Mouse (Mus musculus): ENCODE data around the gene Faxc.

Faxc gene

DNA sequence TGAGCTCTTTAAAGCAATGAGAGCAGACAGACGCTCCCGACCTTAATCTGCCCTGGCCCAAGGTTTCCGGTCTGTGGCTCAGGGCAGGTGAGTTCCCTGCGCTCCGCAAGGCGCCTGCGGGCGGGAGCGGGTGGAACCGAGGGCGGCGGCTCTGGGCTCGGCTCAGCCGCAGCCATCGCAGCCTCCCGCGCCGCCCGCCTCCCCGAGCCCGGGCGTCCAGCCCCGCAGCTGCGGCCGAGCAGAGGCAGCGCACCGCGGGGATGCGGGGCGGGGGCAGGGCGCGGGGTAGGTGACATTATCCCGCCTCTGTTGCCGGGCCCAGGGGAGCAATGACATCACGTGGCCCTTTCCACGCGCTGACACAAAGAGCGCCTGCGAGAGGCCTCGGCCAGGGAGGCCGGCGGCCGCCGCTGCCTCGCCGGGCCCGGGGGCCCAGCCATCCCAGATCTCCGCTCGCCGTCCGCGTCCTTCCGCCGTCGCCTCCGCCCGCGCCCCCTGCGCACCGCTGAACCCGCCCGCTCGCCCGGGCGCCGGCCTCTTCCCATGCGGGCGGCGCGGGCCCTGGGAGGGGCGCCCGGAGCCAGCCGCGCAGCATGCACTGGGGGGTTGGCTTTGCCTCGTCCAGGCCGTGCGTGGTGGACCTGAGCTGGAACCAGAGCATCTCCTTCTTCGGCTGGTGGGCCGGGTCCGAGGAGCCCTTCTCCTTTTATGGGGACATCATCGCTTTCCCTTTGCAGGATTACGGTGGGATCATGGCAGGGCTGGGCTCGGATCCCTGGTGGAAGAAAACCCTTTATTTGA lies at the start of gene Faxc:
TSS of gene Faxc (plus strand) at position 359 of the 801 bp plus-strand sequence.
- DNase-seq (ENCODE audit: low read depth, low spot score): peak; percentile 70

DNA sequence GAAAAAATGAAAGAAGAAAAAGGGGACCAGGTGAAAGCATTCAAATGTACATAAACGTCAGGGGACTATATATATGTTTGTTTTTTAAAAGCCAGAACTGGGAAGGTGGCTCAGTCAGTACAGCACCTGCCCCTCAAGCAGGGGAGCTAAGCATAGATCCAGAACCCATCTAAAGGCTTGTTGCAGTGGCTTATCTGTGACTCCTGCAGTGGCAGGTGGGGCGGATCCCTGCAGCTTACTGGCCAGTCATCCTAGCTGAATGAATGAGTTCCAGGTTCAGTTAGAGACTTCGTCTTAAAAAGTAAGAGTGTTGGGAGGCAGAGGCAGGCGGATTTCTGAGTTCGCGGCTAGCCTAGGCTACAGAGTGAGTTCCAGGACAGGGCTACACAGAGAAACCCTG lies 48.3 kb upstream of the Faxc start:
- no peak for DNase-seq (ENCODE audit: low read depth, low spot score)

- DNase-seq (ENCODE audit: low read depth, low spot score): no peak
Measured at GRCm38 (mm10) chr4:21885831-21886230, 45.3 kb upstream of the Faxc start.

- peak; percentile 6 for DNase-seq (ENCODE audit: low read depth, low spot score)
Measured at GRCm38 (mm10) chr4:21931772-21932630, 872 bp downstream of the Faxc start.

DNA sequence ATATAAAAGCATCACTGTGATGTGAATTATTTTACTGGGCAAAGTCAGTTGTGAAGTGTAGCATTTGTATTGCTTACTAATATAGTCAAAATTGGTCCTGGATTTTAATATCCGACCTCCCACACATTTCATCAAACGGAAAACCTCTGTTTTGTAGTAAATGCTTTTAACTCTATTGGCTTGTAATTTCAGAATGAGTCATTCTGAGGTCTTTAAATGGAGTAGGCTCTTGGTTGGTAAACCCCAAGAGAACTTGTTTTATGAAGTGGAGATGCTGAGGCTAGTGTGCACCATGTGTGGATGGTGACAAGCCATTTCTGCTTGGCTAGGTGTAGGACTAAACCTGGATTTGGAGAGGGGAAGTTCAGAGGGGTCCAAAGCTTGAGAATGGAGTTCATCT lies 4.2 kb downstream of the Faxc start:
- DNase-seq (ENCODE audit: low read depth, low spot score): no peak

GRCm38 (mm10) chr4:21936424-21936823 lies 5.3 kb downstream of the Faxc start:
- no peak for DNase-seq (ENCODE audit: low read depth, low spot score)

- no peak for DNase-seq (ENCODE audit: low read depth, low spot score)
Measured at GRCm38 (mm10) chr4:21937890-21938289, 6.8 kb downstream of the Faxc start.

DNA sequence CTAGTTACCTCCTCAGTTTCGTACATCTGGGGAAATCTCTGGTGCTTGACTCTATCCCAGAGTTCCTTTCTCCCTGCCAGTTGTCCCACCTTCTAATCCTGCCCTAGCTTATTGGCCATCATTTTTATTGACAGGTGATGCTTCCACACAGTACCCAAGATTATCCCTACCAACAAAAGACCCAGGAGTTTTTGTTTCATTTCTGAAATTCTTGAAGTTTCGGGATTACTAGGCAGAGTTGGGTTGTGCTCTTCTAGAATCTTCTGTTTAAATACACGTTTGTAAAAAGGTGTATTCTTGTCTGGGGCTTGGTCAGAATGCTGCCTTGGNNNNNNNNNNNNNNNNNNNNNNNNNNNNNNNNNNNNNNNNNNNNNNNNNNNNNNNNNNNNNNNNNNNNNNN lies 13.5 kb downstream of the Faxc start:
- DNase-seq (ENCODE audit: low read depth, low spot score): no peak

GRCm38 (mm10) chr4:21951444-21951843 lies 20.3 kb downstream of the Faxc start:
- DNase-seq (ENCODE audit: low read depth, low spot score): peak; percentile 34

- no peak for DNase-seq (ENCODE audit: low read depth, low spot score)
Measured at GRCm38 (mm10) chr4:21952255-21952654, 21.1 kb downstream of the Faxc start.

- DNase-seq (ENCODE audit: low read depth, low spot score): peak; percentile 63
Measured at GRCm38 (mm10) chr4:21957570-21958321, 26.6 kb downstream of the Faxc start.

DNA sequence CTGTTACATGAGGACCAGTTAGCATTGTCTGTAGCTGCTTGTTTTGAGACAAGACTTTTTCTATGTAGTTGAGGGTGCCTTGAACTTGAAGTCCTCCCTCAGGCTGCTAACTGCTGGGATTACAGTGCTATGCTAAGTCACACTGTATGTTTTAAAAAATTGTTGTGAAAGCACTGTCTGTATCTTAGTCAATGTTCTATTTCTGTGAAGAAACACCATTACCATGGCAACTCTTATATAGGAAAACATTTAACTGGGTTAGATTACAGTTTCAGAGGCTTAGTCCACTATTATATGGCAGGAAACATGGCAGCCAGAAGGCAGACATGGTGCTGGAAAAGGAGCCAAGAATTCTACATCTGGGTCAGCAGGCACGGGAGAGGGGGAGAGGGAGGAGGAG lies 40.8 kb downstream of the Faxc start:
- DNase-seq (ENCODE audit: low read depth, low spot score): no peak

- DNase-seq (ENCODE audit: low read depth, low spot score): no peak
Measured at GRCm38 (mm10) chr4:21974126-21974525, 43.0 kb downstream of the Faxc start.

GRCm38 (mm10) chr4:21980471-21980870 lies 49.3 kb downstream of the Faxc start:
- DNase-seq (ENCODE audit: low read depth, low spot score): no peak

DNA sequence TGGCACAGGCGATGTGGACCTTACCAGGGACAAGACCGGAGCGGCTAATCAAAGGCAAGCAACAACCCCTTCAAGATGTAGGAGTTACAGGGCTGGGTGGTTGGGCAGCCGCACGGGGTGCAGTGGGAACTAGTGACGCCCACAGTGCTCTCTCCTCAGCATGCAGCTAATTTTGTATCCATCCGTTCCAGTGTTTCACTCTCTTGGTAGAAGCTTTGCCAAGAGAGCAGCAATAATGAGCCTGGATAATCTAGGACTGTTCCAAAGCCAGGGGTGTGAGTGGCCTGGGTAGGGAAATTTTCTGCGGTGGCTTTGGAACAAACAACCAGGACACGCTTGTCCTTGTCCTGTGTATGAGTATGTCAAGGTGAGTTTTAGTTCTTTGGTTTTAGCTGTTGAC lies 51.3 kb downstream of the Faxc start:
- no peak for DNase-seq (ENCODE audit: low read depth, low spot score)

DNA sequence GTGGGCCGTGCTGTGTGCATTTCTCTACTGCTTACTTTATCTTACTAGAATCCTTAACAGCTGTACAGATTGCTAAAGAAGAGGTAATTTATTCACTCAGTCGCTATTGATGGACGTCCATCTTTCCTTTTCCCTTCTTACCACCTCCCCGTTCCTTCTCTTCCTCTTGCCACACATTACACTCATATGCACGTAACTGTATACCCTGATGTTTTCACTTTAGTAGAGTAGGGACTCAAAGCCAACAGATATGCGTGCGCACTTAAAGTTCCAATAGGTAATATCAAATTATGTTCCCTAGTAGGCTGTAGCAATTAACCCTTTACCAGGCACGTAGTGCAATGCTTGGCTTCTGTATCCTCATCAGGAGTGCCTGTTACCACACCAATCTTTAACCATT lies 55.7 kb downstream of the Faxc start:
- no peak for DNase-seq (ENCODE audit: low read depth, low spot score)

GRCm38 (mm10) chr4:21987460-21987859 lies 56.3 kb downstream of the Faxc start:
- no peak for DNase-seq (ENCODE audit: low read depth, low spot score)

DNA sequence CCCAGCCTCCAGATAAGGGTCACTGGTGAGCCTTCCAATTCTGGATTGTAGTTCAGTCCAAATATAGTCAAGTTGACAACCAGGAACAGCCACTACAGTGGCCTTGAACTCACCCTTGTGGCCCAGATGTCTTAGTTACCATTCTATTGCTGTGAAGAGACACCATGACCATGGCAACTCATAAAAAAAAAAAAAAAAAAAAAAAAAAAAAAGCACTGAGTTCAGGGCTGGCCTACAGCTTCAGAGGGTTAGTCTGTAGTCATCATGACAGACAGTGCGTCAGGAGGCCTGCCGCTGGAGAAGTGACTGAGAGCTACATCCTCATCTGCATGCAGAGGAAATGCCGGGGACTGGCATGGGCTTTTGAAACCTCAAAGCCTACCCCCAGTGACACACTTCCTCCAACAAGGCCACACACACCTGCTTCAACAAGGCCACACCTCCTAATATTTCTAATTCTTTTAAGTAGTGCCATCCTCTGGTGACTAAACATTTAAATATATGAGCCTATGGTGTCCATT lies 58.5 kb downstream of the Faxc start:
- no peak for DNase-seq (ENCODE audit: low read depth, low spot score)

DNA sequence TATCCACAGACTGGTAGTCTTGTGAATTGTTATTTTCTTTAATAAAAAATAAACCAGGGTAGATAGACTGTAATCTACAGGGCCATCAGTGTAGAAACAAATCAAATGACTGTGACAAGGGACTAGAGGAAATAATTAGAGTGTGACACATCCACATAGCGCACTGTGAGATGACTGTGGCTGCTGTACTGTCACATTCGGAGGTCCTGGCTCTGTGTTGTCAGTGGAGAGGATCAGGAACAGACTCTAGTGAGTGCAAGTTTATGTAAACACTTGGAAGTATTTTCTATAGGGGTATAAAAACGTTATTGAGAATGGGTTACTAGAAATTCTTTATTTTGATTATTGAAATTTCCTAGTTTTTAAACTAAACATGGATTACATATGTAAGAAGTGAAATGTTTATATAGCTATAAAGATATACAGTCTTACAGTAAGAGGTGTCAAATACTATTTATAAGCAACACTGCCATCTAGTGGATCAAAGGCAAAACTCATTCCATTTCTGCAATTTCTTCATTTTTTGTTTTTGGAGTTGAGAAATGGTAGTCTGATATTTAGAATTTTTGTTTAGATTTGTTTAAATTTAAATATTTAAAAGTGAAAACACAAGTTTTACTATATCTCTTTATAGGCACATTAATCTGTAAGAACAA lies 59.6 kb downstream of the Faxc start:
- DNase-seq (ENCODE audit: low read depth, low spot score): peak; percentile 21

GRCm38 (mm10) chr4:22017656-22018379 lies 86.7 kb downstream of the Faxc start:
- peak; percentile 73 for DNase-seq (ENCODE audit: low read depth, low spot score)

DNA sequence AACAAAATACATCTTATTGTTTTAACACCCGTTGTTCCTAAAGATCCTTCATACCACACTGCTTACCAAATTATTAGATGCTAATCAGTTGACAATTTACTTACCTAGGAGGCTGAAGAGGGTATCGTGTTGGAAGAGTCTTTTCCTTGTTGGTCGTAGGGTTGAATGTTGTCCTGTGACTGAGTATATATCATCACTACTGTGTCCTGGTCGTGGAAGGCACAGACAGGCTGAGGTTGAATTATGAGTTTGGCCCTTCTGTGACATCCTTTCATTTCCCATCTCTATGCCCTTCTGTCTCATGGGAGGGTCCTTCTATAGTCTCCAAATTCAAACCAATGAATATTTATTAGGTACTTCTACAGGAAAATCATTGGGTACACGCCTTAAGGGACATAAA lies 87.3 kb downstream of the Faxc start:
- DNase-seq (ENCODE audit: low read depth, low spot score): peak; percentile 21

Measured in mesoderm, embryonic 11.5 days (tissue).